Mouse (Mus musculus): Measurements from ENCODE around the gene Mrpl51.

GRCm38 (mm10) chr6:125170194-125170593 lies 21.4 kb upstream of the Mrpl51 start:
- TF ChIP-seq CTCF (IDR thresholded peaks at IDR 0.05; ENCODE audit: low read depth, low read length) (no peak), POLR2A (IDR thresholded peaks at IDR 0.05; ENCODE audit: borderline replicate concordance, low read depth, low read length) (no peak)
